Mouse (Mus musculus) spleen, adult 2 months (tissue): ENCODE measurements around the gene Tmem53. TPM values are rescaled to one million over a fixed set of nuclear protein-coding genes. Genes with fewer than 3 reads are reported as not detected.

Experiments used
- DNase-seq, 2 experiments: peaks; one replicate each; pipeline versions ENCODE4 v3.0.0 to v3.0.0-alpha.2; 2012 to 2021; ENCODE audit warnings: low spot score in 2 of 2, low read depth in 1 of 2
- H3K27ac ChIP-seq: fragments of 200-500 bp; 2 replicates; pipeline ENCODE4 v1.5.1; 2012; ENCODE audit warnings: low read length, inconsistent platforms; ENCODE audit not compliant: insufficient read depth
- H3K27me3 ChIP-seq: fragments of 200-500 bp; 2 replicates; pipeline ENCODE4 v1.6.1; 2012; ENCODE audit warnings: mild to moderate bottlenecking, moderate library complexity, low read length, inconsistent platforms; ENCODE audit not compliant: control insufficient read depth, insufficient read depth
- H3K36me3 ChIP-seq: fragments of 200-500 bp; 2 replicates; pipeline ENCODE4 v1.6.1; 2012; ENCODE audit warnings: mild to moderate bottlenecking, low read length, inconsistent platforms; ENCODE audit not compliant: control insufficient read depth, insufficient read depth
- H3K4me1 ChIP-seq: fragments of 200-500 bp; 2 replicates; pipeline ENCODE4 v1.6.1; 2011; ENCODE audit warnings: inconsistent platforms; ENCODE audit not compliant: control insufficient read depth, insufficient read depth, insufficient read length
- H3K4me3 ChIP-seq: fragments of 200-500 bp; 2 replicates; pipeline ENCODE4 v1.5.1; 2011; ENCODE audit warnings: mild to moderate bottlenecking, inconsistent platforms; ENCODE audit not compliant: insufficient read depth, insufficient read length; ENCODE audit errors: extremely low read depth
- CTCF ChIP-seq: fragments of 200-500 bp; IDR thresholded peaks from 2 replicates; pipeline ENCODE4 v1.5.1; 2011; ENCODE audit warnings: mild to moderate bottlenecking, inconsistent platforms; ENCODE audit not compliant: insufficient read depth, insufficient read length, insufficient replicate concordance; ENCODE audit errors: extremely low read depth
- POLR2A ChIP-seq: fragments of 200-500 bp; IDR thresholded peaks from 2 replicates; pipeline ENCODE4 v1.6.1; 2011; ENCODE audit warnings: low read depth, low read length, inconsistent platforms
- WGBS: fragments of 180-500 bp; shearing (Covaris S2); methylation state at CpG from one replicate; pipeline ENCODE4 v1.1.7; 2018; 5-methylcytosine and 5-hydroxymethylcytosine counted together
- polyA plus RNA-seq: library from polyadenylated mRNA; depleted of rRNA; stranded (reverse); fragments of >200 nt; gene quantifications from 2 replicates; pipeline ENCODE4 v1.2.3, GENCODE M21; 2012

The Tmem53 gene
- polyA plus RNA-seq, 1 experiment = 2.4 TPM

- Histone ChIP-seq H3K27ac (no peak overlapping the region), H3K4me3 (no peak overlapping the region), H3K36me3 (no peaks in the 10 kb centered on the region), H3K27me3 (no peaks in the 10 kb centered on the region), H3K4me1 (peaks cover 2% of the 10 kb centered on the region; the same call in 1 of the 2 replicates)
- no peak for DNase-seq
- TF ChIP-seq CTCF (no peak), POLR2A (no peak)
Measured at GRCm38 (mm10) chr4:117225250-117225649, 26.5 kb upstream of the Tmem53 start.

GRCm38 (mm10) chr4:117229590-117229989 lies 22.2 kb upstream of the Tmem53 start:
- H3K27me3 ChIP-seq = no peaks in the 10 kb centered on the region
- no peak for DNase-seq
- no peak overlapping the region for H3K27ac ChIP-seq
- TF ChIP-seq CTCF (no peak), POLR2A (no peak)
- no peaks in the 10 kb centered on the region for H3K4me1 ChIP-seq
- no peaks in the 10 kb centered on the region for H3K36me3 ChIP-seq
- WGBS = 86% methylated on average over 15 of the region's 15 CpGs
- no peak overlapping the region for H3K4me3 ChIP-seq

- no peaks in the 10 kb centered on the region for H3K36me3 ChIP-seq
- no peak for DNase-seq
Measured at GRCm38 (mm10) chr4:117230331-117230730, 21.4 kb upstream of the Tmem53 start.

GRCm38 (mm10) chr4:117231208-117231607 lies 20.5 kb upstream of the Tmem53 start:
- Histone ChIP-seq H3K27me3 (no peaks in the 10 kb centered on the region), H3K27ac (no peak overlapping the region), H3K4me3 (no peak overlapping the region), H3K36me3 (no peaks in the 10 kb centered on the region), H3K4me1 (no peaks in the 10 kb centered on the region)
- no peak for DNase-seq
- TF ChIP-seq CTCF = no peak
- TF ChIP-seq POLR2A = no peak
- 80% methylated on average over 2 of the region's 2 CpGs for WGBS

More at GRCm38 (mm10) chr4:117230331-117230730, 21.4 kb upstream of the Tmem53 start:
- 67% methylated on average over 10 of the region's 10 CpGs for WGBS
- TF ChIP-seq CTCF = no peak
- TF ChIP-seq POLR2A = no peak
- Histone ChIP-seq H3K27me3 (no peaks in the 10 kb centered on the region), H3K27ac (no peak overlapping the region), H3K4me3 (no peak overlapping the region), H3K4me1 (no peaks in the 10 kb centered on the region)

GRCm38 (mm10) chr4:117234166-117234741 lies 17.5 kb upstream of the Tmem53 start:
- H3K27ac ChIP-seq = no peak overlapping the region
- no peaks in the 10 kb centered on the region for H3K36me3 ChIP-seq
- H3K27me3 ChIP-seq = no peaks in the 10 kb centered on the region
- no peaks in the 10 kb centered on the region for H3K4me1 ChIP-seq
- 79% methylated on average over 7 of the region's 7 CpGs for WGBS
- H3K4me3 ChIP-seq = no peak overlapping the region
- DNase-seq = no peak
- no peak for TF ChIP-seq CTCF
- no peak for TF ChIP-seq POLR2A

- H3K4me1 ChIP-seq = no peaks in the 10 kb centered on the region
- DNase-seq = no peak
- no peaks in the 10 kb centered on the region for H3K36me3 ChIP-seq
- TF ChIP-seq CTCF = no peak
- TF ChIP-seq POLR2A = no peak
- no peaks in the 10 kb centered on the region for H3K27me3 ChIP-seq
- no peak overlapping the region for H3K27ac ChIP-seq
- WGBS = 78% methylated on average over 4 of the region's 4 CpGs
- no peak overlapping the region for H3K4me3 ChIP-seq
Measured at GRCm38 (mm10) chr4:117235822-117236221, 15.9 kb upstream of the Tmem53 start.

GRCm38 (mm10) chr4:117239153-117239552 lies 12.6 kb upstream of the Tmem53 start:
- Histone ChIP-seq H3K4me1 (no peaks in the 10 kb centered on the region), H3K27ac (no peak overlapping the region), H3K27me3 (no peaks in the 10 kb centered on the region), H3K4me3 (no peak overlapping the region), H3K36me3 (no peaks in the 10 kb centered on the region)
- 45% methylated on average over 2 of the region's 2 CpGs for WGBS
- TF ChIP-seq POLR2A (no peak), CTCF (no peak)
- no peak for DNase-seq
